Mouse (Mus musculus) lung, embryonic 14.5 days (tissue): ENCODE measurements around the gene Trem1. TPM values are rescaled to one million over a fixed set of nuclear protein-coding genes. Genes with fewer than 3 reads are reported as not detected.

Source experiments
- ATAC-seq: fragments of 200-750 bp; cut with Nextera tagmentation; 2 replicates; pipeline ENCODE4 v1.8.0; 2017; ENCODE audit warnings: mild to moderate bottlenecking, moderate TSS enrichment, moderate library complexity; ENCODE audit not compliant: insufficient read depth
- DNase-seq: peaks from one replicate; pipeline ENCODE4 v3.0.0-alpha.2; 2015
- H3K27ac ChIP-seq: fragments of 300-500 bp; sonication (generic); 2 replicates; pipeline ENCODE4 v1.5.1; 2014; ENCODE audit warnings: low read depth, mild to moderate bottlenecking, moderate library complexity
- H3K27me3 ChIP-seq: fragments of 300-500 bp; sonication (generic); 2 replicates; pipeline ENCODE4 v1.6.1; 2014; ENCODE audit warnings: low read length, control low read depth; ENCODE audit not compliant: insufficient read depth
- H3K36me3 ChIP-seq: fragments of 300-500 bp; sonication (generic); 2 replicates; pipeline ENCODE4 v1.6.1; 2014; ENCODE audit warnings: control low read depth; ENCODE audit not compliant: insufficient read depth
- H3K4me1 ChIP-seq: fragments of 300-500 bp; sonication (generic); 2 replicates; pipeline ENCODE4 v1.6.1; 2014; ENCODE audit warnings: antibody characterized with exemption, control low read depth; ENCODE audit not compliant: insufficient read depth
- H3K4me2 ChIP-seq: fragments of 300-500 bp; sonication (generic); 2 replicates; pipeline ENCODE4 v1.6.1; 2014; ENCODE audit warnings: mild to moderate bottlenecking
- H3K4me3 ChIP-seq: fragments of 300-500 bp; sonication (generic); 2 replicates; pipeline ENCODE4 v1.5.1; 2014; ENCODE audit warnings: low read depth, low read length
- H3K9ac ChIP-seq: fragments of 300-500 bp; sonication (generic); 2 replicates; pipeline ENCODE4 v1.6.1; 2014
- H3K9me3 ChIP-seq: fragments of 300-500 bp; sonication (generic); 2 replicates; pipeline ENCODE4 v1.6.1; 2016; ENCODE audit warnings: low read depth, low read length, control low read depth
- CTCF ChIP-seq: IDR thresholded peaks from 2 replicates; pipeline ENCODE4 v1.5.1; 2016; ENCODE audit warnings: antibody characterized with exemption, low read depth
- WGBS: fragments of 180-500 bp; shearing (Covaris S2); extraction: QIAGEN DNeasy Blood & Tissue Kit; methylation state at CpG from one replicate; pipeline ENCODE4 v1.1.7; 2014; 5-methylcytosine and 5-hydroxymethylcytosine counted together
- polyA plus RNA-seq: library from polyadenylated mRNA; unstranded; fragments of >200 nt; fragmentation: Nextera tagmentation; extraction: Ambion mirVana; gene quantifications from 2 replicates; pipeline ENCODE4 v1.2.1, GENCODE M21; 2014

Trem1 gene
- polyA plus RNA-seq, 1 experiment from 2014 or later, result not detected

DNA sequence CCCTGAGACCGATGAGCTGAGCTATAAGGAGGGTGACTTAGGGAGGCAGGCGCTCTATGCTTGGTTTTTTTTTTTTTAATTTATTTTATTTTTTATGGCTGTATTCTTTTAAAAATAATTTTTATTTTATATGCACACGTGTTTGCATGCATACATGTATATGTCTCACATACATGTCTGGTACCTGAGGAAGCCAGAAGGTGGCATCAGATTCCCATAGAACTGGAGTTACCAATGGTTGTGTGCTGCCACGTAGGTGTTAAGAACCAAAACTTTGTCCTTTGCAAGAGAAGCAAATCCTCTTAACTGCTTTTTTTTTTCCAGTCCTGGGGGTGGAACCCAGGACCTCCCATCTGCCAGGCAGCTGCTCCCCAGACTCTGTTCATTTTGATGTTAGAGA lies 1.2 kb downstream of the Trem1 start:
- Histone ChIP-seq H3K4me2 (no peak overlapping the region), H3K4me1 (no peaks in the 10 kb centered on the region), H3K27ac (no peak overlapping the region), H3K9ac (no peak overlapping the region), H3K4me3 (no peak overlapping the region), H3K9me3 (no peaks in the 10 kb centered on the region), H3K27me3 (no peaks in the 10 kb centered on the region), H3K36me3 (no peaks in the 10 kb centered on the region)
- TF ChIP-seq CTCF, result no peak
- ATAC-seq (no peak), DNase-seq (no peak)
- 88% methylated on average over 4 of the region's 4 CpGs for WGBS

DNA sequence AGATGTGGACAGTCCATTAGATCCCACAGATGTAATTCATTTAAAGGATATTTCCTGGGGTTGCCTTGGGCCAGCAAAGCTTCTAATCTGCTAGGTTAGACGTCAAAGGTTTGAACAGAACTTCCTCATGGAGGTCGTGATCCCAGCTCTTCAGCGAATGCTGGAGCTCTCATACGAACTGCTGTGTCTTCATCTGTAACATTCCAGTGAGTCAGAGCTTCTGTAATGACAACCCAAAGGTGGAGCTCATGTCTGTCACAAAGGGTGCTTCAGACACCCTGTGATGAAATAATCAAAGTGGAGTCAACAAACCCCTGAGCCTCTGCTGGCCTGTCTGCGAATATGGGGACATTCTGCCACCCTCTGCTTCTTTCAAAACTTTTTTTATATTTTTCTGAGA lies 2.0 kb downstream of the Trem1 start:
- Histone ChIP-seq H3K4me1 (no peaks in the 10 kb centered on the region), H3K36me3 (no peaks in the 10 kb centered on the region), H3K4me2 (no peak overlapping the region), H3K27ac (no peak overlapping the region), H3K4me3 (no peak overlapping the region), H3K9ac (no peak overlapping the region), H3K27me3 (no peaks in the 10 kb centered on the region), H3K9me3 (no peaks in the 10 kb centered on the region)
- TF ChIP-seq CTCF, result no peak
- 67% methylated on average over 5 of the region's 5 CpGs for WGBS
- ATAC-seq (no peak), DNase-seq (no peak)

DNA sequence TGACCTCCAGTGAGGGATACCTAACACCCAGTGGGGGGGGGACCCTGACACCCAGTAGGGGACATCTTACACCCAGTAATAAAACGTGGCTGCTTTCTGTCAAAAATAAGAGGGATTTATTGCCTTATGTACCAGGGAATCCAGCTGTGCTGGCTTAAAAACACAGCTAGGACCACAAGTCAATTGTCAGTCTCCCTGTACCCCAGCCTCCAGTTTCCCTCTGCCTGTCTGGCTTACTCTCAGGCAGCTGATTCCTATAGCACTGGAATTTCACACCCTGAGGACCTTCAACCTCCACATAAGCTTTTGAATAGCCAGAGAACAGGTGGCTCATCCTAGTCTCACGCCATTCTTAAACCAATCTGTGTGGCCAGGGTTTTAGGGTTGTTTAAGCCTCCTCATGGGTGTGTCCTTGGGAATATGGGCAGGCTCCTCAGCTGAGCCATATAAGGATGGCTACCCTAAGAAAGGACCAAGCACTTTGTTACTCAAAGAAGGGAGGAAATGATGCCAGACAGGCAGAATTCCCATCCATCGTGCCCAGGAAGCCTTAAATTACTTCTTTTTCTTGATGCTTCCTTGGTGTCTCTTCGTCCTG lies 3.3 kb downstream of the Trem1 start:
- Histone ChIP-seq H3K9ac (no peak overlapping the region), H3K27ac (no peak overlapping the region), H3K4me1 (no peaks in the 10 kb centered on the region), H3K9me3 (no peaks in the 10 kb centered on the region), H3K4me3 (no peak overlapping the region), H3K27me3 (no peaks in the 10 kb centered on the region), H3K36me3 (no peaks in the 10 kb centered on the region), H3K4me2 (no peak overlapping the region)
- ATAC-seq (no peak), DNase-seq (no peak)
- WGBS, result 29% methylated on average over 4 of the region's 4 CpGs
- TF ChIP-seq CTCF, result no peak

DNA sequence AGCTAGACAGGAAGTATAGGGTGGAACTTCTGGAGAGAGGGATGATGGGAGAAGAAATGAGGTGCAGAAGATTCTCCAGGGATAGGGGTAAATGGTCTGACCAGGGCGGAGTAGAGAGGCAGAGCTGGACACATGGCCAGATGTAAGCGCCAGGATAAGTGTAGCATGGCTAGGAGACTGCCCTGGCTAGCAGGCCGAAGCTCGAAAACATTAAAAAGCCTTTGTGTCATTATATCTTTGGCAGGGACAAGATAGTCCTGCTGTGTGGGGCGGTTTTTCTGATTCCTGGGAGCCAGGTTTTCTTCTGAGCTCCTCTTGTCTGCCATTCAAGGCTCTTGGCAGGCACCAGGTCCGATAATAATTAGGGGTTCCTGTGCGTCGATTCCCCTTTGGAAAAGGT lies 5.1 kb downstream of the Trem1 start:
- ATAC-seq (no peak), DNase-seq (no peak)
- Histone ChIP-seq H3K9ac (no peak overlapping the region), H3K36me3 (no peaks in the 10 kb centered on the region), H3K27me3 (no peaks in the 10 kb centered on the region), H3K9me3 (no peaks in the 10 kb centered on the region), H3K4me2 (no peak overlapping the region), H3K27ac (no peak overlapping the region), H3K4me3 (no peak overlapping the region), H3K4me1 (no peaks in the 10 kb centered on the region)
- WGBS, result 93% methylated on average over 8 of the region's 8 CpGs
- TF ChIP-seq CTCF, result no peak

DNA sequence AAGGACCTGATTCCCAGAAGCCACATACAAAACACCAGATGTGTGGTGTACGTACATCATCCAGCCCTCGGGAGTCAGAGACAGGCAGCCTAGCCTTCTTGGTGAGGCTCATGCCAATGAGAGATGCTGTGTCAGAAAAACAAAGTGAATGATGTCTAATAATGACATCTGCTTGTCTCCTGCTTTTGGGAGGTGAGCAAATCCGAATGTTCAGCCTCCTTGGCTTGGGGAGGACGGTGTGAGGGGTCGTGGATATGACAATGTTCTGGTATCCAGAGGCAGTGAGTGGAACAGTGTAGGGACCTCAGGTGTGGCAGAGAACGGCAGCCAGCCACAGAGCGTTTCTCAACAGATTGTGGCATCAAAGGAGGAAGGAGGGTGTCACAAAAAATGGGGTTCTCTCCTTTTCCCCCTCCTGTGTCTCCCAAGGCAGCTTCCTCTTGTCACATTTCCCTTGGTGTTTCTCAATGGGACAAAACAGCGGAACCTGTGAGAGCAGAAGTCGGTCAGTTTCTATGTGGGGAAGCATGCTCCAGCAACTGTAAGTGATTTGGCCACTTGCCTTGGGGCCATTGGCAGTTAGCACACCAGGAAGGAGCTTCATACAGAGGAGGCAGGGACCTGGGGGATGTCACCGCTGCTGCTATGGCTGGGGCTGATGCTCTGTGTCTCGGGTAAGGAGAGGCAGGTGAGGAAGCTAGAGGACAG lies 14.8 kb downstream of the Trem1 start, which contains the start of gene Trem3:
TSS of gene Trem3 (plus strand) at position 557 of the 708 bp plus-strand sequence.
- Histone ChIP-seq H3K4me2 (no peak within 1 kb of the TSS), H3K4me3 (no peak within 1 kb of the TSS), H3K9ac (no peak within 1 kb of the TSS), H3K9me3 (no peaks in the 10 kb centered on the region), H3K4me1 (no peaks in the 10 kb centered on the region), H3K27ac (no peak within 1 kb of the TSS), H3K27me3 (no peaks in the 10 kb centered on the region), H3K36me3 (no peaks in the 10 kb centered on the region)
- 71% methylated on average over 11 of the region's 11 CpGs for WGBS
- ATAC-seq (no peak), DNase-seq (no peak)
- no peak for TF ChIP-seq CTCF

DNA sequence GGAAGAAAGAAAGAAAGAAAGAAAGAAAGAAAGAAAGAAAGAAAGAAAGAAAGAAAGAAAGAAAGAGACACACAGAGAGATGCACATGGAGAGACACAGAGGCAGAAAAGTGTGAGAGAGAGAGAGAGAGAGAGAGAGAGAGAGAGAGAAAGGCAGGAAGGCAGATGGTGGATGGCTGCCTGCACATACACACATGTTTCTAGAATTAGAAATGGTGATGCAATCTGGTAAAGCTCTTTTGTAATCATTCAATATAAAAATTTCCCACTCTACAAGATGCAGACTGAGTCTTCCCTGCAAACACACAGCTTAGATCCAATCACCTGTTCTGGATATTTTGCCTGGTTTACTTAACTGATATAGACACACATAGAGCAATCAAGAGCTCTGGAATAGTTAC lies 16.5 kb downstream of the Trem1 start:
- Histone ChIP-seq H3K4me3 (no peak overlapping the region), H3K9me3 (no peaks in the 10 kb centered on the region), H3K4me1 (no peaks in the 10 kb centered on the region), H3K4me2 (no peak overlapping the region), H3K27ac (no peak overlapping the region), H3K9ac (no peak overlapping the region), H3K27me3 (no peaks in the 10 kb centered on the region), H3K36me3 (no peaks in the 10 kb centered on the region)
- DNase-seq (no peak), ATAC-seq (no peak)
- TF ChIP-seq CTCF, result no peak

DNA sequence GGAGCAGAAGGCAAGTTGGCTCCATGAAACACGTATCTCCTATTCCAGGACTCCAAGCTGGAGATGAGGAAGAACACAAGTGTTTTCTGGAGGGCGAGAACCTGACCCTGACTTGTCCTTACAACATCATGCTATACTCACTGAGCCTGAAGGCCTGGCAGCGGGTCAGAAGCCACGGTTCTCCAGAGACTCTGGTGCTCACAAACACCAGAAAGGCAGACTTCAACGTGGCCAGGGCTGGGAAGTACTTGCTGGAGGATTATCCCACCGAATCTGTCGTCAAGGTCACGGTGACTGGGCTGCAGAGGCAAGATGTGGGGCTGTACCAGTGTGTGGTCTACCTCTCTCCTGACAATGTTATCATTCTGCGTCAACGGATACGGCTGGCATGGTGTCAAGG lies 16.9 kb downstream of the Trem1 start:
- Histone ChIP-seq H3K4me2 (no peak overlapping the region), H3K36me3 (no peaks in the 10 kb centered on the region), H3K9me3 (no peaks in the 10 kb centered on the region), H3K27me3 (no peaks in the 10 kb centered on the region), H3K27ac (no peak overlapping the region), H3K4me1 (no peaks in the 10 kb centered on the region), H3K4me3 (no peak overlapping the region), H3K9ac (no peak overlapping the region)
- TF ChIP-seq CTCF, result no peak
- DNase-seq (no peak), ATAC-seq (no peak)
- WGBS, result 77% methylated on average over 11 of the region's 11 CpGs
